Mouse (Mus musculus) hindbrain, postnatal 0 days (tissue): ENCODE results near the gene Klhdc8b. TPM values are rescaled to one million over a fixed set of nuclear protein-coding genes. Genes with fewer than 3 reads are reported as not detected.
A peak's percentile ranks its signal among the peaks of the same experiment; 100 is the strongest.

Experiments used
- ATAC-seq: fragments of 200-750 bp; cut with Nextera tagmentation; 2 replicates; pipeline ENCODE4 v1.8.0; 2017; ENCODE audit warnings: mild to moderate bottlenecking, moderate TSS enrichment, moderate library complexity
- DNase-seq: peaks from one replicate; pipeline ENCODE4 v3.0.0-alpha.2; 2015; ENCODE audit warnings: low spot score
- H3K27ac ChIP-seq: fragments of 300-500 bp; sonication (generic); 2 replicates; pipeline ENCODE4 v1.5.1; 2014; ENCODE audit warnings: mild to moderate bottlenecking
- H3K27me3 ChIP-seq: fragments of 300-500 bp; sonication (generic); 2 replicates; pipeline ENCODE4 v1.6.1; 2014; ENCODE audit warnings: low read length, mixed read lengths; ENCODE audit not compliant: insufficient read depth
- H3K36me3 ChIP-seq: fragments of 300-500 bp; sonication (generic); 2 replicates; pipeline ENCODE4 v1.6.1; 2014; ENCODE audit warnings: low read length, mixed read lengths; ENCODE audit not compliant: insufficient read depth
- H3K4me1 ChIP-seq: fragments of 300-500 bp; sonication (generic); 2 replicates; pipeline ENCODE4 v1.6.1; 2014; ENCODE audit warnings: antibody characterized with exemption, low read length, mixed read lengths; ENCODE audit not compliant: insufficient read depth
- H3K4me2 ChIP-seq: fragments of 300-500 bp; sonication (generic); 2 replicates; pipeline ENCODE4 v1.6.1; 2014; ENCODE audit warnings: low read depth, mild to moderate bottlenecking, low read length, moderate library complexity, mixed read lengths
- H3K4me3 ChIP-seq: fragments of 300-500 bp; sonication (generic); 2 replicates; pipeline ENCODE4 v1.5.1; 2014; ENCODE audit warnings: low read length
- H3K9ac ChIP-seq: fragments of 300-500 bp; sonication (generic); replicated peaks from 2 replicates; pipeline ENCODE4 v1.6.1; 2014; ENCODE audit warnings: mild to moderate bottlenecking, low read length, moderate library complexity, mixed read lengths
- H3K9me3 ChIP-seq: fragments of 300-500 bp; sonication (generic); 2 replicates; pipeline ENCODE4 v1.6.1; 2016; ENCODE audit warnings: low read length, mixed read lengths
- CTCF ChIP-seq: IDR thresholded peaks from 2 replicates; pipeline ENCODE4 v1.5.1; 2016; ENCODE audit warnings: antibody characterized with exemption, control low read depth, low read depth
- WGBS: fragments of 180-500 bp; shearing (Covaris S2); extraction: QIAGEN DNeasy Blood & Tissue Kit; methylation state at CpG from one replicate; pipeline ENCODE4 v1.1.7; 2014; 5-methylcytosine and 5-hydroxymethylcytosine counted together
- polyA plus RNA-seq: library from polyadenylated mRNA; unstranded; fragments of >200 nt; fragmentation: Nextera tagmentation; extraction: Ambion mirVana; gene quantifications from 2 replicates; pipeline ENCODE4 v1.2.1, GENCODE M21; 2015
- total RNA-seq: library from RNA; depleted of rRNA; stranded (reverse); fragments of >200 nt; gene quantifications from 2 replicates; pipeline ENCODE4 v1.2.3, GENCODE M21; 2014

The Klhdc8b gene
- total and polyA plus RNA-seq, 2 experiments from 2014 or later = 46.5 to 72.8 TPM

DNA sequence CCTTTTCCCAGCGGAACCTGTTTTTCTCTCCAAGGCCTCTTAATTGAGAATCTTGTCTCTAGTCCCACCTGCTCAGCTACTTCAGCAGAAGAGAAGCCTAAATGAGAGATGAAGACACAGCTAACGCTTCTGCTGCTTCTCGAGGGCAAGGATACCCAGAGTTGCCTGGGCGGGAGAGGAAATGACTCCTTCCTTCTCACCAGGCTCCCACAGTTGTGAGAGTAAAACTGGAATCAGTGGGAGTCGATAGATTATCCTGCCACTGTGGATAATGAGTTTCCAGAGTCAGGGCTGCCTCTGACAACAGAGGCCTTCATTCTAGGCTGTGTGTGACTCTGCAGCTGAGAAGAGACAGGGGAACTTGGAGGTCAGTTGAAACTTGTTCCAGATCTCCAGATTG is 20.9 kb downstream of the Klhdc8b start:
- Histone ChIP-seq H3K9ac (no peak overlapping the region), H3K36me3 (no peaks in the 10 kb centered on the region), H3K4me3 (no peak overlapping the region), H3K4me1 (peaks cover 4% of the 10 kb centered on the region; the same call in 1 of the 2 replicates), H3K9me3 (no peaks in the 10 kb centered on the region), H3K27me3 (no peaks in the 10 kb centered on the region), H3K4me2 (no peak overlapping the region), H3K27ac (no peak overlapping the region)
- DNase-seq (no peak), ATAC-seq (no peak)
- TF ChIP-seq CTCF = no peak
- WGBS = 61% methylated on average over 5 of the region's 5 CpGs

- H3K27me3 ChIP-seq = no peaks in the 10 kb centered on the region
- H3K4me3 ChIP-seq = no peak overlapping the region
- peaks cover 4% of the 10 kb centered on the region; the same call in 1 of the 2 replicates for H3K4me1 ChIP-seq
- no peak for ATAC-seq
- DNase-seq = peak; percentile 52
- no peak overlapping the region for H3K4me2 ChIP-seq
- WGBS = 59% methylated on average over 6 of the region's 6 CpGs
- H3K9me3 ChIP-seq = no peaks in the 10 kb centered on the region
- no peak overlapping the region for H3K9ac ChIP-seq
- no peak for TF ChIP-seq CTCF
- H3K27ac ChIP-seq = peak overlapping the region; percentile 11; the same call in 1 of the 2 replicates
- H3K36me3 ChIP-seq = no peaks in the 10 kb centered on the region
These were observed 22.2 kb downstream of the Klhdc8b start for GRCm38 (mm10) chr9:108439176-108439575.

DNA sequence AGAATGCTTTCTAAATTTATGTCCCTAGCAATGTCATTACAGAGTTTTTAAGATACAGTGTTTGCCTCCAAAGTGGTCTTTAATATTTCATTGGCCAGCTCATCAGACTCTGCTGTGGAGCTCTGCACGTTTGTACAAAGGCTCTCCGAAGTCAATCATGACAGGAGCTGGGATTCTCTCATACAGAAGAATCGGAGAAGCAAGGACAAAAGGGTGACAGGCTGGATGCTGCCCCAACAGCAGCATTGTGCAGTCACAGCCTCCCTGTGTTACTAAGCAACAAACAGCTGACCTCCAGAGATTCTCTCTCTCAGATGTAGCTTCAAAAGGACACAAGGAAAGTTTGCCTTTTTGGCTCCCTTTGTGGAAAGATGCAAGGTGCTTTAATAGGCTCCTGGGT is 25.2 kb downstream of the Klhdc8b start, which contains the start of gene BC048562:
BC048562 (plus strand) TSS at position 301 of the 400 bp plus-strand sequence.
- ATAC-seq (0 out of 2 replicates have a peak, but pooled peaks have one; percentile 32), DNase-seq (peak; percentile 31)
- no peak within 1 kb of the TSS for H3K4me2 ChIP-seq
- no peak for TF ChIP-seq CTCF
- H3K9me3 ChIP-seq = no peaks in the 10 kb centered on the region
- H3K27ac ChIP-seq = no peak within 1 kb of the TSS
- WGBS = 24% methylated on average over 3 of the region's 3 CpGs
- no peak within 1 kb of the TSS for H3K9ac ChIP-seq
- H3K27me3 ChIP-seq = no peaks in the 10 kb centered on the region
- H3K4me3 ChIP-seq = no peak within 1 kb of the TSS
- no peaks in the 10 kb centered on the region for H3K36me3 ChIP-seq
- H3K4me1 ChIP-seq = peaks cover 4% of the 10 kb centered on the region; the same call in 1 of the 2 replicates

GRCm38 (mm10) chr9:108431431-108432067 is 29.8 kb downstream of the Klhdc8b start:
- no peak for TF ChIP-seq CTCF
- Histone ChIP-seq H3K9me3 (no peaks in the 10 kb centered on the region), H3K27ac (no peak overlapping the region), H3K27me3 (no peaks in the 10 kb centered on the region), H3K9ac (no peak overlapping the region), H3K4me2 (peak overlapping the region; percentile 46), H3K36me3 (no peaks in the 10 kb centered on the region), H3K4me1 (no peaks in the 10 kb centered on the region), H3K4me3 (peak overlapping the region; percentile 21)
- WGBS = 44% methylated on average over 32 of the region's 32 CpGs
- ATAC-seq = peak; percentile 70; the same call in 1 of the 2 replicates
- DNase-seq = peak; percentile 63

- no peak for TF ChIP-seq CTCF
- Histone ChIP-seq H3K36me3 (no peaks in the 10 kb centered on the region), H3K4me1 (no peaks in the 10 kb centered on the region), H3K4me3 (no peak within 1 kb of the TSS), H3K27me3 (no peaks in the 10 kb centered on the region), H3K4me2 (no peak within 1 kb of the TSS), H3K9me3 (no peaks in the 10 kb centered on the region), H3K27ac (no peak within 1 kb of the TSS), H3K9ac (no peak within 1 kb of the TSS)
- no peak for DNase-seq
- ATAC-seq = no peak
These were observed 33.0 kb downstream of the Klhdc8b start, which contains the start of gene Ccdc36 for GRCm38 (mm10) chr9:108428384-108428783. TSS of gene Ccdc36 (minus strand) at chr9:108428484.

DNA sequence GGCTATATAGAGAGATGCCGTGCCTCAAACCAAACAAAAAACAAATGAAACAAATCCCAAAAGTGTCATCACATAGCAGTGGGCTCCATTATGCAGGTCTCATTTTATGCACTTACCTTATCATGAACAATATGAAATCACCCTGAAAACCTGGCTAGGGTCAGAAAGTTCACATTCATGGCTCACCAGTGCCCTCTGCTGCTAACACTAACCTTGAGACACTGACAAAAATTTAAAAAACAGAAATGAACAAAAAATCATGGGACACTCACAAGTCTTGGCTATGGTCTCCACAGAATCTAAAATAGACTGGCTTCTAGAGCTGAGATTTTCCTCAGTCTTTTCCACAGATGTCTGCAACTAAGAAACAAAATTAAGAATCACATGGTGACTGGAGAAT is 49.2 kb downstream of the Klhdc8b start:
- H3K4me1 ChIP-seq = no peaks in the 10 kb centered on the region
- H3K9ac ChIP-seq = no peak overlapping the region
- H3K36me3 ChIP-seq = no peaks in the 10 kb centered on the region
- H3K4me2 ChIP-seq = no peak overlapping the region
- peak; percentile 54 for TF ChIP-seq CTCF
- ATAC-seq = no peak
- H3K9me3 ChIP-seq = no peaks in the 10 kb centered on the region
- no peaks in the 10 kb centered on the region for H3K27me3 ChIP-seq
- no peak overlapping the region for H3K27ac ChIP-seq
- peak; percentile 12 for DNase-seq
- H3K4me3 ChIP-seq = no peak overlapping the region
- 88% methylated on average over 1 of the region's 1 CpGs for WGBS

DNA sequence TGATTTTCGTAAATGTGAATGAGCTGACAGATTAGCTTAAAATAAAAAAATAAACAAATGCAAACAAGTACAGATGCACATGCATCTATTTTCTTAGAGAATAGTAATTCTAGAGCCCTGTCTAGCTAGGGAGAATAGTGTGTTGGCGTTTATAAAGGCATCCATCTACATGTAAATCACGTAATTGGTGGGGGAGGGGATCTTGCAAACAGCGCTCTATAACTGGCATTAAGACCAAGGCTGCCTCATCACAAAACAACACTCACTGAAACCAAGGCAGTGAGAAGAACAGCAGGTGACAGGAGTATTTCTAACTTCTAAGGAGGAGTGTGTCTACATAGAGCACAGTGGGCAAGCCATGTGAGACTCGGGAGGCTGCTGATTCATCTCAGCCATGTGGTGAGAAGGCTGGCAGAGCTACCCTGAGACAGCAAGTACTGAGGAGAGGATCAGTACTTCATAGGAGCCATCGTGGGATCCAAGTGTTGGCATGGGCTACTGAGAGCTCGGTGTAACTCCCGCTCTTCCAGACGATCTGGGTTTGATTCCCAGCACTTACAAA is 49.9 kb downstream of the Klhdc8b start:
- 67% methylated on average over 9 of the region's 9 CpGs for WGBS
- DNase-seq (peak; percentile 10), ATAC-seq (no peak)
- no peak overlapping the region for H3K4me2 ChIP-seq
- no peaks in the 10 kb centered on the region for H3K9me3 ChIP-seq
- TF ChIP-seq CTCF = no peak
- H3K27ac ChIP-seq = no peak overlapping the region
- no peaks in the 10 kb centered on the region for H3K36me3 ChIP-seq
- no peak overlapping the region for H3K9ac ChIP-seq
- no peaks in the 10 kb centered on the region for H3K4me1 ChIP-seq
- no peak overlapping the region for H3K4me3 ChIP-seq
- no peaks in the 10 kb centered on the region for H3K27me3 ChIP-seq
